Mouse (Mus musculus): ENCODE measurements around the gene Pde4b.

DNA sequence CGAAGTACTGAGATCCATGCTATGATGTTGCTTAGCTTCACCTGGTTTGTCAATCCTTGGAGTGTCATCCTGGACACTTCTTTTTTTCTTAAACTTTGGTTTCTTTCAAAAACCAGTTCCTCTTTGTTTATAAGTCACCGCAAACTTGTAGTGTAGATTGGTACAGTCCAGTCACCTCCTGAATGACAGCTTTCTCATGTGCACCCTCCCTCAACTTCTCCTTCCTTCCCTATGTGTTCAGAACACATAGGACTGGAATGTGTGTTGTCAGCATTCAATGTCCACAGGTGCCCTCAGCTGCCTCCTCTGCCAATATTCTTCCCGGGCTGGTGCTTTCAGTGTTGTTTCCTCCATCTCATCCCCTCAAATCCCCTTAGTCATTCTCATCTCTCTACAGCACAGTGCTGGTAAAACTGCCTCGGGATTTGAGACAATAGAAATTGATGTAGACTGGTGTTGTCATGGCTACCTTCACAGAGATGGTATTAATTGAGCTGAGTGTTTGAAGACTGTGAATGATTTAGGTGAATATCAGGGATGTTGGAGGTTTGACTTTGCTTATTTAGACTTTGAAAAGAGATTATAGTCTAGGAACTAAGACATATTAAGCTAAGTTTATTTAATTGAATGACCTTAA, 220.4 kb downstream of the Pde4b start:
- TF ChIP-seq TCF12 (IDR thresholded peaks at IDR 0.05; ENCODE audit: insufficient read depth, poor library complexity, severe bottlenecking) (no peak), POLR2A (IDR thresholded peaks at IDR 0.05; ENCODE audit: insufficient read length, low read depth) (no peak), MYOG (IDR thresholded peaks at IDR 0.05; ENCODE audit: control insufficient read depth in 1 of 3, insufficient read depth in 1 of 3, insufficient read length in 2 of 3, low read depth in 2 of 3) (no peak), POLR2AphosphoS2 (IDR thresholded peaks at IDR 0.05; ENCODE audit: insufficient read length, low read depth) (no peak), E2F4 (IDR thresholded peaks at IDR 0.05; ENCODE audit: insufficient read depth) (no peak), CEBPB (IDR thresholded peaks at IDR 0.05; ENCODE audit: insufficient read depth, poor library complexity, severe bottlenecking) (no peak), MAX (IDR thresholded peaks at IDR 0.05; ENCODE audit: low read depth) (no peak)

All from myocyte (in vitro differentiated cells).